Mouse (Mus musculus): ENCODE results near the gene Spata31d1b. TPM values are rescaled to one million over a fixed set of nuclear protein-coding genes. Genes with fewer than 3 reads are reported as not detected.

Spata31d1b gene
- polyA plus RNA-seq, 1 experiment from 2014 or later: not detected

- Histone ChIP-seq H3K9me3 (no peaks in the 10 kb centered on the region), H3K27me3 (no peaks in the 10 kb centered on the region), H3K4me1 (peaks cover 8% of the 10 kb centered on the region; the same call in 1 of the 2 replicates), H3K27ac (no peak overlapping the region), H3K36me3 (peaks cover 68% of the 10 kb centered on the region), H3K4me3 (no peak overlapping the region), H3K9ac (no peak overlapping the region), H3K4me2 (no peak overlapping the region)
- ATAC-seq (ENCODE audit: insufficient number of reproducible peaks, insufficient read depth, low FRiP score, low TSS enrichment, low read depth): no peak
- 92% methylated on average over 7 of the region's 7 CpGs for WGBS
Measured at GRCm38 (mm10) chr13:59756906-59757305, 44.8 kb downstream of the Spata31d1b start.

- ATAC-seq (ENCODE audit: insufficient number of reproducible peaks, insufficient read depth, low FRiP score, low TSS enrichment, low read depth): no peak
- Histone ChIP-seq H3K36me3 (peaks cover 54% of the 10 kb centered on the region), H3K4me3 (no peak overlapping the region), H3K27ac (no peak overlapping the region), H3K27me3 (no peaks in the 10 kb centered on the region), H3K4me2 (no peak overlapping the region), H3K9ac (no peak overlapping the region), H3K4me1 (peaks cover 26% of the 10 kb centered on the region), H3K9me3 (no peaks in the 10 kb centered on the region)
- 91% methylated on average over 7 of the region's 7 CpGs for WGBS
Measured at GRCm38 (mm10) chr13:59762791-59763190, 50.7 kb downstream of the Spata31d1b start.

- peak overlapping the region; percentile 69 for H3K4me2 ChIP-seq
Measured at GRCm38 (mm10) chr13:59766786-59767515, 54.9 kb downstream of the Spata31d1b start.

GRCm38 (mm10) chr13:59768531-59768930 is 56.4 kb downstream of the Spata31d1b start:
- 49% methylated on average over 13 of the region's 13 CpGs for WGBS
- no peaks in the 10 kb centered on the region for H3K27me3 ChIP-seq
- no peak for ATAC-seq (ENCODE audit: insufficient number of reproducible peaks, insufficient read depth, low FRiP score, low TSS enrichment, low read depth)
- no peak overlapping the region for H3K27ac ChIP-seq
- peak overlapping the region; percentile 69 for H3K4me2 ChIP-seq
- peaks cover 42% of the 10 kb centered on the region for H3K4me1 ChIP-seq
- peak overlapping the region; percentile 72 for H3K4me3 ChIP-seq
- peak overlapping the region; percentile 87 for H3K9ac ChIP-seq
- no peaks in the 10 kb centered on the region for H3K9me3 ChIP-seq
- peaks cover 22% of the 10 kb centered on the region for H3K36me3 ChIP-seq

More at GRCm38 (mm10) chr13:59766786-59767515, 54.9 kb downstream of the Spata31d1b start:
- Histone ChIP-seq H3K27me3 (no peaks in the 10 kb centered on the region), H3K36me3 (peaks cover 21% of the 10 kb centered on the region), H3K4me1 (peaks cover 42% of the 10 kb centered on the region), H3K4me3 (no peak overlapping the region), H3K9ac (0 out of 2 replicates have a peak overlapping the region, but pooled peaks have one; percentile 1), H3K27ac (peak overlapping the region; percentile 24; the same call in 1 of the 2 replicates), H3K9me3 (no peaks in the 10 kb centered on the region)
- no peak for ATAC-seq (ENCODE audit: insufficient number of reproducible peaks, insufficient read depth, low FRiP score, low TSS enrichment, low read depth)
- WGBS: 73% methylated on average over 11 of the region's 11 CpGs

Other genes with a start within 250 kb of the Spata31d1b start
- gene Agtpbp1, start 127.1 kb upstream of the Spata31d1b start, polyA plus RNA-seq (2015; fragmentation: Nextera tagmentation; extraction: Ambion mirVana): 17.6 and 18.0 TPM in 2 replicates
- gene Naa35, start 127.0 kb upstream of the Spata31d1b start, polyA plus RNA-seq (2015; fragmentation: Nextera tagmentation; extraction: Ambion mirVana): 112 and 120 TPM in 2 replicates
- gene Golm1, start 36.5 kb upstream of the Spata31d1b start, polyA plus RNA-seq (2015; fragmentation: Nextera tagmentation; extraction: Ambion mirVana): 44.7 and 46.0 TPM in 2 replicates
- not detected in 2 replicates for gene 4921517D22Rik, start 18.2 kb upstream of the Spata31d1b start, polyA plus RNA-seq (2015; fragmentation: Nextera tagmentation; extraction: Ambion mirVana)
- 0.04 and 0.20 TPM in 2 replicates for gene Spata31d1a, start 2.0 kb upstream of the Spata31d1b start, polyA plus RNA-seq (2015; fragmentation: Nextera tagmentation; extraction: Ambion mirVana)
- not detected in 2 replicates for gene Spata31d1d, start 19.5 kb downstream of the Spata31d1b start, polyA plus RNA-seq (2015; fragmentation: Nextera tagmentation; extraction: Ambion mirVana)
- not detected in 2 replicates for gene 1700014D04Rik, start 34.5 kb downstream of the Spata31d1b start, polyA plus RNA-seq (2015; fragmentation: Nextera tagmentation; extraction: Ambion mirVana)
- 115 and 116 TPM in 2 replicates for gene Isca1, start 57.5 kb downstream of the Spata31d1b start, polyA plus RNA-seq (2015; fragmentation: Nextera tagmentation; extraction: Ambion mirVana)
- not detected in 2 replicates for gene Gm49354, start 70.0 kb downstream of the Spata31d1b start, polyA plus RNA-seq (2015; fragmentation: Nextera tagmentation; extraction: Ambion mirVana)
- gene Tut7, start 110.9 kb downstream of the Spata31d1b start, polyA plus RNA-seq (2015; fragmentation: Nextera tagmentation; extraction: Ambion mirVana): 51.8 and 54.2 TPM in 2 replicates